Mouse (Mus musculus): ENCODE data around the gene Mtrex. TPM values are rescaled to one million over a fixed set of nuclear protein-coding genes. Genes with fewer than 3 reads are reported as not detected.
A peak's percentile ranks its signal among the peaks of the same experiment; 100 is the strongest.

The Mtrex gene
- polyA plus RNA-seq, 1 experiment: 10.6 TPM

- WGBS: 79% methylated on average over 2 of the region's 2 CpGs
- no peaks in the 10 kb centered on the region for H3K36me3 ChIP-seq (ENCODE audit: control insufficient read depth, insufficient read depth, low read length)
- no peak for DNase-seq
- TF ChIP-seq CTCF (conservative IDR thresholded peaks at IDR 0.05; ENCODE audit: insufficient read depth, insufficient read length, low read depth, low read length): no peak
- no peak for TF ChIP-seq POLR2A (IDR thresholded peaks at IDR 0.05; ENCODE audit: low read depth, low read length)
- H3K4me3 ChIP-seq (ENCODE audit: insufficient read depth, low read depth, low read length): no peak overlapping the region
- no peak overlapping the region for H3K27ac ChIP-seq (ENCODE audit: insufficient read depth, low read depth, low read length)
- no peaks in the 10 kb centered on the region for H3K4me1 ChIP-seq (ENCODE audit: control insufficient read depth, insufficient read depth, low read length)
- no peaks in the 10 kb centered on the region for H3K27me3 ChIP-seq (replicated peaks; ENCODE audit: control insufficient read depth, insufficient read depth, low read length)
These were observed 97.6 kb downstream of the Mtrex start for GRCm38 (mm10) chr13:112829619-112830018.

GRCm38 (mm10) chr13:112825479-112825878 lies 101.7 kb downstream of the Mtrex start:
- H3K36me3 ChIP-seq (ENCODE audit: control insufficient read depth, insufficient read depth, low read length): no peaks in the 10 kb centered on the region
- no peak for DNase-seq
- H3K27ac ChIP-seq (ENCODE audit: insufficient read depth, low read depth, low read length): no peak overlapping the region
- TF ChIP-seq CTCF (conservative IDR thresholded peaks at IDR 0.05; ENCODE audit: insufficient read depth, insufficient read length, low read depth, low read length): no peak
- H3K4me1 ChIP-seq (ENCODE audit: control insufficient read depth, insufficient read depth, low read length): no peaks in the 10 kb centered on the region
- H3K27me3 ChIP-seq (replicated peaks; ENCODE audit: control insufficient read depth, insufficient read depth, low read length): no peaks in the 10 kb centered on the region
- 56% methylated on average over 6 of the region's 6 CpGs for WGBS
- H3K4me3 ChIP-seq (ENCODE audit: insufficient read depth, low read depth, low read length): no peak overlapping the region

GRCm38 (mm10) chr13:112823911-112824648 lies 103.1 kb downstream of the Mtrex start:
- no peak overlapping the region for H3K27ac ChIP-seq (ENCODE audit: insufficient read depth, low read depth, low read length)
- 69% methylated on average over 8 of the region's 8 CpGs for WGBS
- no peak for DNase-seq

GRCm38 (mm10) chr13:112823236-112823910 lies 103.8 kb downstream of the Mtrex start:
- DNase-seq: no peak
- WGBS: 69% methylated on average over 6 of the region's 6 CpGs

More at GRCm38 (mm10) chr13:112823911-112824648, 103.1 kb downstream of the Mtrex start:
- no peak overlapping the region for H3K4me3 ChIP-seq (ENCODE audit: insufficient read depth, low read depth, low read length)
- no peak for TF ChIP-seq CTCF (conservative IDR thresholded peaks at IDR 0.05; ENCODE audit: insufficient read depth, insufficient read length, low read depth, low read length)
- TF ChIP-seq POLR2A (IDR thresholded peaks at IDR 0.05; ENCODE audit: low read depth, low read length): no peak
- 0 out of 2 replicates have a peak, but pooled peaks cover 2% of the 10 kb centered on the region for H3K4me1 ChIP-seq (ENCODE audit: control insufficient read depth, insufficient read depth, low read length)
- no peaks in the 10 kb centered on the region for H3K27me3 ChIP-seq (replicated peaks; ENCODE audit: control insufficient read depth, insufficient read depth, low read length)
- H3K36me3 ChIP-seq (ENCODE audit: control insufficient read depth, insufficient read depth, low read length): no peaks in the 10 kb centered on the region

GRCm38 (mm10) chr13:112822413-112822812 lies 104.8 kb downstream of the Mtrex start:
- no peak for DNase-seq
- no peak overlapping the region for H3K27ac ChIP-seq (ENCODE audit: insufficient read depth, low read depth, low read length)
- WGBS: 72% methylated on average over 3 of the region's 3 CpGs
- no peak overlapping the region for H3K4me3 ChIP-seq (ENCODE audit: insufficient read depth, low read depth, low read length)
- no peaks in the 10 kb centered on the region for H3K36me3 ChIP-seq (ENCODE audit: control insufficient read depth, insufficient read depth, low read length)
- no peak for TF ChIP-seq POLR2A (IDR thresholded peaks at IDR 0.05; ENCODE audit: low read depth, low read length)
- TF ChIP-seq CTCF (conservative IDR thresholded peaks at IDR 0.05; ENCODE audit: insufficient read depth, insufficient read length, low read depth, low read length): no peak
- H3K4me1 ChIP-seq (ENCODE audit: control insufficient read depth, insufficient read depth, low read length): 0 out of 2 replicates have a peak, but pooled peaks cover 2% of the 10 kb centered on the region
- no peaks in the 10 kb centered on the region for H3K27me3 ChIP-seq (replicated peaks; ENCODE audit: control insufficient read depth, insufficient read depth, low read length)

More at GRCm38 (mm10) chr13:112823236-112823910, 103.8 kb downstream of the Mtrex start:
- Histone ChIP-seq H3K27ac (ENCODE audit: insufficient read depth, low read depth, low read length) (peak overlapping the region; percentile 9), H3K4me3 (ENCODE audit: insufficient read depth, low read depth, low read length) (no peak overlapping the region), H3K36me3 (ENCODE audit: control insufficient read depth, insufficient read depth, low read length) (no peaks in the 10 kb centered on the region), H3K27me3 (replicated peaks; ENCODE audit: control insufficient read depth, insufficient read depth, low read length) (no peaks in the 10 kb centered on the region), H3K4me1 (ENCODE audit: control insufficient read depth, insufficient read depth, low read length) (0 out of 2 replicates have a peak, but pooled peaks cover 2% of the 10 kb centered on the region)
- no peak for TF ChIP-seq CTCF (conservative IDR thresholded peaks at IDR 0.05; ENCODE audit: insufficient read depth, insufficient read length, low read depth, low read length)

GRCm38 (mm10) chr13:112818125-112818524 lies 109.1 kb downstream of the Mtrex start:
- TF ChIP-seq CTCF (conservative IDR thresholded peaks at IDR 0.05; ENCODE audit: insufficient read depth, insufficient read length, low read depth, low read length) (no peak), POLR2A (IDR thresholded peaks at IDR 0.05; ENCODE audit: low read depth, low read length) (no peak)
- DNase-seq: no peak
- Histone ChIP-seq H3K4me3 (ENCODE audit: insufficient read depth, low read depth, low read length) (no peak overlapping the region), H3K27ac (ENCODE audit: insufficient read depth, low read depth, low read length) (no peak overlapping the region), H3K4me1 (ENCODE audit: control insufficient read depth, insufficient read depth, low read length) (0 out of 2 replicates have a peak, but pooled peaks cover 2% of the 10 kb centered on the region), H3K27me3 (replicated peaks; ENCODE audit: control insufficient read depth, insufficient read depth, low read length) (no peaks in the 10 kb centered on the region), H3K36me3 (ENCODE audit: control insufficient read depth, insufficient read depth, low read length) (no peaks in the 10 kb centered on the region)
- WGBS: 71% methylated on average over 3 of the region's 3 CpGs

Other genes starting within 250 kb of the Mtrex start
- 98.1 and 123 TPM in 2 replicates for gene Plpp1, start 126.6 kb downstream of the Mtrex start, polyA plus RNA-seq (2012; rRNA removed)
- 3.9 and 4.0 TPM in 2 replicates for gene Dhx29, start 56 bp upstream of the Mtrex start, polyA plus RNA-seq (2012; rRNA removed)
- gene Ccno, start 60.4 kb upstream of the Mtrex start, polyA plus RNA-seq (2012; rRNA removed): 0.47 and 1.1 TPM in 2 replicates
- not detected in 2 replicates for gene Mcidas, start 66.4 kb upstream of the Mtrex start, polyA plus RNA-seq (2012; rRNA removed)
- 0.05 TPM in 1 of 2 replicates, not detected in the other for gene Cdc20b, start 107.7 kb upstream of the Mtrex start, polyA plus RNA-seq (2012; rRNA removed)
- 6.5 and 9.2 TPM in 2 replicates for gene Gpx8, start 119.0 kb upstream of the Mtrex start, polyA plus RNA-seq (2012; rRNA removed)
- gene Gzma, start 173.6 kb upstream of the Mtrex start, polyA plus RNA-seq (2012; rRNA removed): 0.35 and 1.1 TPM in 2 replicates